Mouse (Mus musculus) hindbrain, embryonic 13.5 days (tissue): ENCODE data around the gene Prkca. TPM values are rescaled to one million over a fixed set of nuclear protein-coding genes. Genes with fewer than 3 reads are reported as not detected.

Source experiments
- ATAC-seq: fragments of 200-750 bp; cut with Nextera tagmentation; 2 replicates; pipeline ENCODE4 v1.8.0; 2017; ENCODE audit warnings: moderate TSS enrichment; ENCODE audit not compliant: low FRiP score
- H3K27ac ChIP-seq: fragments of 300-500 bp; sonication (generic); 2 replicates; pipeline ENCODE4 v1.5.1; 2015; ENCODE audit warnings: inconsistent platforms, mild to moderate bottlenecking, moderate library complexity
- H3K27me3 ChIP-seq: fragments of 300-500 bp; sonication (generic); 2 replicates; pipeline ENCODE4 v1.6.1; 2015; ENCODE audit warnings: mild to moderate bottlenecking, inconsistent platforms
- H3K36me3 ChIP-seq: fragments of 300-500 bp; sonication (generic); 2 replicates; pipeline ENCODE4 v1.6.1; 2015; ENCODE audit warnings: mild to moderate bottlenecking, inconsistent platforms
- H3K4me1 ChIP-seq: fragments of 300-500 bp; sonication (generic); replicated peaks from 2 replicates; pipeline ENCODE4 v1.6.1; 2015; ENCODE audit warnings: inconsistent platforms
- H3K4me2 ChIP-seq: fragments of 300-500 bp; sonication (generic); 2 replicates; pipeline ENCODE4 v1.6.1; 2015; ENCODE audit warnings: inconsistent platforms, mild to moderate bottlenecking, moderate library complexity
- H3K4me3 ChIP-seq: fragments of 300-500 bp; sonication (generic); 2 replicates; pipeline ENCODE4 v1.5.1; 2015; ENCODE audit warnings: mild to moderate bottlenecking, inconsistent platforms
- H3K9ac ChIP-seq: fragments of 300-500 bp; sonication (generic); 2 replicates; pipeline ENCODE4 v1.6.1; 2015; ENCODE audit warnings: mild to moderate bottlenecking, inconsistent platforms
- H3K9me3 ChIP-seq: fragments of 300-500 bp; sonication (generic); 2 replicates; pipeline ENCODE4 v1.6.1; 2016; ENCODE audit warnings: inconsistent platforms
- WGBS: fragments of 180-500 bp; shearing (Covaris S2); methylation state at CpG from one replicate; pipeline ENCODE4 v1.1.7; 2015; 5-methylcytosine and 5-hydroxymethylcytosine counted together
- polyA plus RNA-seq: library from polyadenylated mRNA; unstranded; fragments of >200 nt; fragmentation: Nextera tagmentation; extraction: Ambion mirVana; gene quantifications from 2 replicates; pipeline ENCODE4 v1.2.1, GENCODE M21; 2015

Gene Prkca
- polyA plus RNA-seq, 1 experiment from 2014 or later = 7.7 TPM

- H3K9ac ChIP-seq = no peak overlapping the region
- WGBS = 24% methylated on average over 2 of the region's 2 CpGs
Measured at GRCm38 (mm10) chr11:108236195-108236594, 107.5 kb downstream of the Prkca start.

GRCm38 (mm10) chr11:108235081-108235703 is 108.5 kb downstream of the Prkca start:
- Histone ChIP-seq H3K4me3 (no peak overlapping the region), H3K36me3 (no peaks in the 10 kb centered on the region), H3K9ac (no peak overlapping the region), H3K4me2 (no peak overlapping the region), H3K4me1 (peaks cover 38% of the 10 kb centered on the region), H3K27me3 (no peaks in the 10 kb centered on the region), H3K9me3 (no peaks in the 10 kb centered on the region), H3K27ac (no peak overlapping the region)
- 75% methylated on average over 5 of the region's 5 CpGs for WGBS
- ATAC-seq = no peak

More at GRCm38 (mm10) chr11:108236195-108236594, 107.5 kb downstream of the Prkca start:
- peaks cover 38% of the 10 kb centered on the region for H3K4me1 ChIP-seq
- H3K27ac ChIP-seq = 0 out of 2 replicates have a peak overlapping the region, but pooled peaks have one; percentile 2
- no peak for ATAC-seq
- H3K9me3 ChIP-seq = no peaks in the 10 kb centered on the region
- H3K27me3 ChIP-seq = no peaks in the 10 kb centered on the region
- H3K36me3 ChIP-seq = no peaks in the 10 kb centered on the region
- no peak overlapping the region for H3K4me3 ChIP-seq
- H3K4me2 ChIP-seq = no peak overlapping the region

GRCm38 (mm10) chr11:108233015-108233414 is 110.7 kb downstream of the Prkca start:
- peaks cover 31% of the 10 kb centered on the region for H3K4me1 ChIP-seq
- no peak overlapping the region for H3K4me2 ChIP-seq
- no peak for ATAC-seq
- no peak overlapping the region for H3K27ac ChIP-seq
- H3K4me3 ChIP-seq = no peak overlapping the region
- 77% methylated on average over 5 of the region's 5 CpGs for WGBS
- H3K36me3 ChIP-seq = no peaks in the 10 kb centered on the region
- H3K27me3 ChIP-seq = no peaks in the 10 kb centered on the region
- no peak overlapping the region for H3K9ac ChIP-seq
- H3K9me3 ChIP-seq = no peaks in the 10 kb centered on the region

GRCm38 (mm10) chr11:108230101-108230500 is 113.6 kb downstream of the Prkca start:
- ATAC-seq = no peak
- WGBS = 94% methylated on average over 4 of the region's 4 CpGs
- Histone ChIP-seq H3K4me2 (no peak overlapping the region), H3K27me3 (0 out of 2 replicates have a peak, but pooled peaks cover 3% of the 10 kb centered on the region), H3K27ac (no peak overlapping the region), H3K9ac (no peak overlapping the region), H3K4me1 (peaks cover 29% of the 10 kb centered on the region), H3K36me3 (no peaks in the 10 kb centered on the region), H3K9me3 (no peaks in the 10 kb centered on the region), H3K4me3 (no peak overlapping the region)

- Histone ChIP-seq H3K27ac (no peak overlapping the region), H3K9me3 (no peaks in the 10 kb centered on the region), H3K4me1 (peaks cover 34% of the 10 kb centered on the region), H3K4me2 (no peak overlapping the region), H3K36me3 (no peaks in the 10 kb centered on the region), H3K9ac (no peak overlapping the region), H3K4me3 (no peak overlapping the region), H3K27me3 (0 out of 2 replicates have a peak, but pooled peaks cover 3% of the 10 kb centered on the region)
- ATAC-seq = no peak
- WGBS = 83% methylated on average over 8 of the region's 8 CpGs
Measured at GRCm38 (mm10) chr11:108229176-108229946, 114.4 kb downstream of the Prkca start.

GRCm38 (mm10) chr11:108228497-108228896 is 115.2 kb downstream of the Prkca start:
- H3K27me3 ChIP-seq = 0 out of 2 replicates have a peak, but pooled peaks cover 3% of the 10 kb centered on the region
- H3K9ac ChIP-seq = no peak overlapping the region
- peaks cover 38% of the 10 kb centered on the region for H3K4me1 ChIP-seq
- no peak overlapping the region for H3K4me2 ChIP-seq
- 90% methylated on average over 4 of the region's 4 CpGs for WGBS
- ATAC-seq = no peak
- no peaks in the 10 kb centered on the region for H3K9me3 ChIP-seq
- H3K4me3 ChIP-seq = no peak overlapping the region
- no peak overlapping the region; the same call in 1 of the 2 replicates for H3K27ac ChIP-seq
- no peaks in the 10 kb centered on the region for H3K36me3 ChIP-seq

- H3K4me3 ChIP-seq = no peak overlapping the region
- H3K9ac ChIP-seq = no peak overlapping the region
- peaks cover 47% of the 10 kb centered on the region for H3K4me1 ChIP-seq
- WGBS = 81% methylated on average over 5 of the region's 5 CpGs
- no peak for ATAC-seq
- no peaks in the 10 kb centered on the region for H3K36me3 ChIP-seq
- H3K4me2 ChIP-seq = no peak overlapping the region
- H3K27ac ChIP-seq = no peak overlapping the region
- no peaks in the 10 kb centered on the region for H3K9me3 ChIP-seq
- 0 out of 2 replicates have a peak, but pooled peaks cover 3% of the 10 kb centered on the region for H3K27me3 ChIP-seq
Measured at GRCm38 (mm10) chr11:108226248-108226647, 117.5 kb downstream of the Prkca start.

GRCm38 (mm10) chr11:108224233-108224973 is 119.3 kb downstream of the Prkca start:
- H3K27ac ChIP-seq = peak overlapping the region; percentile 30
- no peak overlapping the region for H3K4me2 ChIP-seq
- no peak overlapping the region for H3K4me3 ChIP-seq
- WGBS = 38% methylated on average over 11 of the region's 11 CpGs
- H3K9ac ChIP-seq = no peak overlapping the region
- ATAC-seq = no peak
- H3K4me1 ChIP-seq = peaks cover 47% of the 10 kb centered on the region
- H3K9me3 ChIP-seq = no peaks in the 10 kb centered on the region
- H3K27me3 ChIP-seq = 0 out of 2 replicates have a peak, but pooled peaks cover 3% of the 10 kb centered on the region
- H3K36me3 ChIP-seq = no peaks in the 10 kb centered on the region

GRCm38 (mm10) chr11:108223613-108224232 is 120.0 kb downstream of the Prkca start:
- peak overlapping the region; percentile 30 for H3K27ac ChIP-seq
- H3K4me3 ChIP-seq = no peak overlapping the region
- no peak overlapping the region for H3K4me2 ChIP-seq
- H3K4me1 ChIP-seq = peaks cover 45% of the 10 kb centered on the region
- 0 out of 2 replicates have a peak, but pooled peaks cover 3% of the 10 kb centered on the region for H3K27me3 ChIP-seq
- no peaks in the 10 kb centered on the region for H3K36me3 ChIP-seq
- no peak for ATAC-seq
- WGBS = 52% methylated on average over 13 of the region's 13 CpGs
- no peaks in the 10 kb centered on the region for H3K9me3 ChIP-seq
- no peak overlapping the region for H3K9ac ChIP-seq

- Histone ChIP-seq H3K4me1 (peaks cover 45% of the 10 kb centered on the region), H3K36me3 (no peaks in the 10 kb centered on the region), H3K4me3 (no peak overlapping the region), H3K4me2 (no peak overlapping the region), H3K9ac (no peak overlapping the region), H3K27me3 (0 out of 2 replicates have a peak, but pooled peaks cover 3% of the 10 kb centered on the region), H3K9me3 (no peaks in the 10 kb centered on the region), H3K27ac (peak overlapping the region; percentile 30)
- no peak for ATAC-seq
- 79% methylated on average over 6 of the region's 6 CpGs for WGBS
Measured at GRCm38 (mm10) chr11:108223154-108223553, 120.6 kb downstream of the Prkca start.

GRCm38 (mm10) chr11:108222616-108223015 is 121.1 kb downstream of the Prkca start:
- Histone ChIP-seq H3K4me2 (no peak overlapping the region), H3K27me3 (0 out of 2 replicates have a peak, but pooled peaks cover 3% of the 10 kb centered on the region), H3K27ac (peak overlapping the region; percentile 30; the same call in 1 of the 2 replicates), H3K4me1 (peaks cover 42% of the 10 kb centered on the region), H3K9ac (no peak overlapping the region), H3K9me3 (no peaks in the 10 kb centered on the region), H3K36me3 (no peaks in the 10 kb centered on the region), H3K4me3 (no peak overlapping the region)
- ATAC-seq = no peak
- WGBS = 84% methylated on average over 8 of the region's 8 CpGs
